Mouse (Mus musculus): ENCODE data around the gene Camk1. TPM values are rescaled to one million over a fixed set of nuclear protein-coding genes. Genes with fewer than 3 reads are reported as not detected.

Gene Camk1
- 100 to 1,000 TPM in 3 of 4 experiments, 10 to 100 TPM in 1; 82.6 to 107 (median 104) TPM for total RNA-seq (2022)

DNA sequence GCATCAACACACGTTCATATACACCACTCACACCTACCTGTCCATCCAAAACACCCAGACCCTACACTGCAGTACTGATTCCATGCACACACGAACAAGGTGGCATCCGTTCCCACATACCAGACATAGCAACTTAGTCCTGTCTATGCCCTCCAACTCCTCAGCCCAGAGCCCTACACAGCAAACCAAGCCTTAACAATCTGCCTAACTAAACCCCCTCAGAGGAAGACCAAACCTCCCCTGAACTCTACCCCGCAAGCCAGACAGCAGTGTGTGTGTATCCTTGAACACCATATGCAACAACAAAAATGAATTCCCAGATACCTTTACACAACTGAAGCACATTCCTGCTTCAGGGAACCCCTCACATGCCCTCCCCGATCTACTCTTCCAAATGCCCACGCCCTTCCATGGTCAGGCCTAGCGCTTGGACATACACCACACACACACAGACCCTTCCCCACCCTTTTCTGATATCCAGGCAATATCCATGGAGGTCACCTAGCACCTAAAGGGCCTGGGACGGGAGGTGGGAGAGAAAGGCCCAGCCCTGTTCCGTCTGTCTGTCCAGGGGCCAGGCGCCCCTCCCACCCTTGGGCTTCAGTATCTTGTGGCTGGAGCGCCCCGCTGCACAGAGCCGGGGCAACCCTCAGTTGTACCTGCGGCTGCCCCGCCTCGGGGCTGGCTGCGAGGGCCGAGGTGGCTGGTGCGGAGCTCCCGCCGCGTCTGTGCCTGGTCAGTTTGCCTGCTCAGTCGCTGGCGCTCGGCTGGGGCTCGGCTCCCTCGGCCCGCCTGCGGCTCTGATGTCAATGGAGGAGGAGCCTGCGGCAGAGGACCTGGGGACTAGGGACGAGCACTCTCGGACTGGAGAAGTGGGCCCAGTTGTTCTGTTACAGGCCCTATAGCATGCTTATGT, at the start of gene Camk1:
Camk1 (minus strand) TSS at position 808 of the 916 bp plus-strand sequence.
- peak; percentile 55 to 69 for DNase-seq (ENCODE audit: low spot score in 2 of 2)

DNA sequence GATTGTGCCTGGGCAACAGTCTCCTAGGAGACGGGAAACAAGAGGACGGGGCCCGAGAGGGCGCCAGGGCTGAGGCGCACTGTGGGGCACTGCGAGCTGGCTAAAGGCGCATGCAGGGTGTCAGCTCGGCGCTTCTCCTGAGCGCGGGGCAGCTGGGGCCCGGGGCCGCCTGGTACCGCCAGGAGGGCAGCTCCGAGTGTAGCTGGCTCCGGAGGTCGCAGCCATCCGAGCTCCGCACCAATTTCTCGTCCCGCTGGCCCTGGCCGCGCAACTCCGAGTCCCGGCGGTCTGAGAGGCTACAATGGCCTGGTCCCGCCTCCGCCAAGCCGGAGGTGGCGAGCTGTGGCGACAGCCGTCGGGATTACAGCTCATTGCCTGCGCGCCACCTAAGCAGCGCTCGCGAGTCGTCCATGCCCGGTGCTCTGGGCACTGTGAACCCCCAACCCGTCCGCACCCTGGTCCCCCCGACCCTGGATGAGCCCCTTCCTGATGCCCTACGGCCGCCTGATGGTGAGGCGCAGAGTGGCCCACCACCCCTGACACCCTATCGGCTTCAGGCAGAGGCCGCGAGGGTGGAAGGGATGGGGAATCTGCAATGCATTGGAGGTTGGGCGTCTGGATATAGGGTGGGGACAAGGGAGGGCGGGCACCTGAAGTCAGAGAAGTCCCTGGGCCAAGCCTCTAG, 48.7 kb upstream of the Camk1 start:
- DNase-seq (ENCODE audit: low spot score in 2 of 2), result peak in 1 of 2 experiments; percentile 39

DNA sequence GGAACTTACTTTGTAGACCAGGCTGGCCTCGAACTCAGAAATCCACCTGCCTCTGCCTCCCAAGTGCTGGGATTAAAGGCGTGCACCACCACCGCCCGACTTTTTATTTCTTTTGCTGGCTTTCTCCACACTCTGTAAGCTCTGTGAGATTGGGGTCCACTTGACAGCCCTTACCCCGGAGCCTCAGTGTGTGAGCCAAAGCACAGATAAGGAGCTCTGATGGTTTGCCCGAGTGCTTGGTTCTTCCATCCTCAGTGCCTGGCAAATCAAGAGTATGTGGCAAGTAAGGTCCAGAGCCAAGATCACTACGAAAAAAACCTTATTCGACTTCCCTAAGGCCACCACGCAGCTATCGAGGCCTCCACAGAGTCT, 48.2 kb upstream of the Camk1 start:
- DNase-seq (ENCODE audit: low spot score in 2 of 2), result no peak

DNA sequence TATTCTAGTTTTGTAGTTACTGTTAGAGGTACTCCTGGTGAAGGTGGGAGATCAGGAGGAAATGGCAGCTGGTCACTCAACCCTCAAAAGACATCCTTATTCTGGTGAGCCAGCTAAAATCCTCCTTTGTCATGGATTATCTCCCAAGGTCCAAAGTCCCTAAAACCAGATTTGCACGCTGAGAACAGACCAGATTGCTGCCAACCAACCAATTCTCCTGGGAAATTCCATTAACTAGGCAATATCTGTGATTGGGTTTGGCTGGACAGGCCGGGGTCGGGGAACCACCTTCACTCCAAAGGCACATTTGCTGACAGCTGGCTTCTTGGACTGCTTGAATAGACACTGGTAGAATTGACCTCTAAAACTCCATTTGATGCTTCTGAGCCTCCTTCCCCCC, 46.9 kb upstream of the Camk1 start:
- DNase-seq (ENCODE audit: low spot score in 2 of 2), result no peak

DNA sequence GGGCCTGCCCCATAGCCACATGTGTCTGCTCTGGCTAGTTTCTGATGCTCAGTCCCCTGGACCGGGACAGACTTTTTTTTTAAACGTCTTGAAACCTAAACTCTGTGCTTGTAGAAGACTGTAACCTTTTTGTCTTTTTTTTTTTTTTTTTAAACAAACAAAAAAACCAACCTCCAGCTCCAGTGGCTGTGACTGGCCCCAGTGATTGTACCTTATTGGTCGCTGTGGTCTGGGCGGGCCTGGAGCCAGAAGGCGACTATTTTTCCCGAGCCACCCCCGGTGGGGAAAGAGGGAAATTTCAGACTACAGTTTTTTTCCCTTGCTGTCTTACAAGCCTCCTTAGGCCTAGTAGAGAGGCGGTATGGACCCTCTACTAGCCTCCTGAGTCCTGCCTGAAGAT, 45.2 kb upstream of the Camk1 start, which contains the start of gene Ttll3:
Ttll3 (plus strand) TSS at position 301 of the 400 bp plus-strand sequence.
- no peak for DNase-seq (ENCODE audit: low spot score in 2 of 2)

DNA sequence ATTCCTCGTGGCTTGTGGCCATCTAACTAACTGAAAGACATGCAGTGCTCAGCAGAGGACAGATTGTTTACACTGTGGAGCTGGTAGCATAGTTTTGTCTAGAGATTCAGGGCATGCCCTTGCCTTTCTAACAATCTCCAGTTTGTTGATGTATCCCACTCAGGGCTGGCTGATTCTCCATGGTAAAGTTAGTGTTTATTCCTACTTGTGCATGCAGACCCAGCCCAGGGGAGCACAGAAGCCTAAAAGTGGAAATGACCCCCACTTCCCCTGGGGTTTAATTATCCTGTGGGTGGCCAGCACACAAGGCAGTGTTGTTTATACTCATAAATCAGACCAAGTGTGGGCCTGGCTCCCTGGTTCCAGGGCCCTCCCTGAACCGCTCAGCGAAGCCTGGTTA, 42.2 kb upstream of the Camk1 start:
- DNase-seq (ENCODE audit: low spot score in 2 of 2), result no peak

DNA sequence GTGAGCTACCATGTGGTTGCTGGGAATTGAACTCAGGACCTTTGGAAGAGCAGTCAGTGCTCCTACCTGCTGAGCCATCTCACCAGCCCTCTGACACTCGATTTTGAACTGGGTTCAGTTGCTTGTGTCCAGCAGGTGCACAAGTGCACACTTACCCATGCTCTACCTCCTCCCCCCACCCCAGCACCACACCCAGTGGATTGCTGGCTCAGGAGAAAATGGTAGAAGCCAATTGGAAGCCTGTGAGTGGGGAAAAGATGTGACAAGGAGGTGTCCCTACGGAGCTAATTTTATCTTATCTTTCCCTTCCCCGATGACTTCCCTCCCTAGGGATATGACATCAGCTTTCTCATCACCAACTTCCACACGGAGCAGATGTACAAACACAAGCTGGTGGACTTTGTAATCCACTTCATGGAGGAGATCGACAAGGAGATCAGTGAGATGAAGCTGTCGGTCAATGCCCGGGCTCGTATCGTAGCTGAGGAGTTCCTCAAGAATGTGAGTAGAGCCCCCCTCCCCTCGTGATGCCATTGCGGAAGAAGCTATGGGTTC, 41.5 kb upstream of the Camk1 start:
- DNase-seq (ENCODE audit: low spot score in 2 of 2), result no peak

DNA sequence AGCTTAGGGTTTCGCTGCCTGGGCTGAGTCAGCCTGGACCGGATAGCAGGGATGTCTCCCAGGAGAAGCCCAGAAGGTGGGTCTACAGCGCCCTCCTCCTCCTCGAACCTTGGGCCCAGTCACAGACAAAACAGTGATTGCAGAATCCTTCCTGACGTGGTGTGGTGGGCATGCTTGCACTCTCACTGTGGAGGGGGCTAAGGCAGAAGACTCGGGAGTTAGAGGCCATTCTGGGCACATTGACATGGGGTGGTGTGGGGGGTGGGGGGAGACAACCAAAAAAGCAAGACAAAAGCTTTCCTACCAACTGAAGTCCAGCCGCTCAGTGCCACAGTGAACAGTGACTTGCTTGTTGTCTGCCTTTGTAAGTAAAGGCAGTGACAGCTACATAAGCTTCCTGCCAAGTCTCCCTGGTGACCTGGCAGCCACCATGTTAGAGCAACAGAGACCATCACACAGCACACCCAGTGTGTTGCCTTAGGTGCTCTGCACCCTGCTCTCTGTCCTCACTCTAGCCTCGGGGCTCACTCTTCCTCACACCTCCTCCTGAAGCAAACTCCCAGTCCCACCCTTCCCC, 40.7 kb upstream of the Camk1 start:
- DNase-seq (ENCODE audit: low spot score in 2 of 2), result peak in 1 of 2 experiments; percentile 51

DNA sequence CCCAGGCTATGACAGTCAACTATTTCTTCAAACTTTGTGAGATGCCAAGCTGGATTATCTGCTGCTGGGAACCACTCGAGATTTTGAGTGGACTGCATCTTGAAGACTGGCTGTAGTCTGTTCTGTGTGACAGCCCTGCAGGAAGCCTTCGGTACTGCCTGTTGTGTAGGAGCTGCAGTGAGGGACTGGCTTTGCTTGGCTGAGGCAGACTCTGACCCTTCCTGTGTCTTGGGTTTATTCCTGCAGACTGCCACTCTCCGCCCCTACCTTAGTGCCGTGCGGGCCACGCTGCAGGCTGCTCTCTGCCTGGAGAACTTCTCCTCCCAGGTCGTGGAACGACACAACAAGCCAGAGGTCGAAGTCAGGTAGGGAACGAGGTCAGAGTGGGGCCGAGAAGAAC, 36.7 kb upstream of the Camk1 start:
- DNase-seq (ENCODE audit: low spot score in 2 of 2), result no peak

DNA sequence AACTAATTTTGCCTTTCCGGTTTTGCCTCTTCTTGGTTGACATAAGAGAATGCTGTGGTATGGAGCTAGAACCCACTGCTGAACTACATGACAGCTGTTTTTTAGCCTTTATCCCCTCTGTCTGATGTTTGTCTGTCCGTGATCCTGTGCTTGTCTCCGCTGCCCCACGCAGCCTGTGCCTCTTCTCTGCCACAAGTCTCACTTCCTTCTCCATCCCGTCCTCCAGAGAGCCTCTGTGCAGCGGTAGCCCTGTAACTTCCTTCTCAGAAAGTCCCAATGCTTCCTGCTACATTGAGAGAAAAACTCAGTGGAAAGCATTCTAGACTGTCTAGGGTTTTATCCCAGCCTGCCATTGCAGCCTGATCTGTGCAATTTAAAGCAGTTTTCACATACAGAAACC, 35.5 kb upstream of the Camk1 start:
- no peak for DNase-seq (ENCODE audit: low spot score in 2 of 2)

DNA sequence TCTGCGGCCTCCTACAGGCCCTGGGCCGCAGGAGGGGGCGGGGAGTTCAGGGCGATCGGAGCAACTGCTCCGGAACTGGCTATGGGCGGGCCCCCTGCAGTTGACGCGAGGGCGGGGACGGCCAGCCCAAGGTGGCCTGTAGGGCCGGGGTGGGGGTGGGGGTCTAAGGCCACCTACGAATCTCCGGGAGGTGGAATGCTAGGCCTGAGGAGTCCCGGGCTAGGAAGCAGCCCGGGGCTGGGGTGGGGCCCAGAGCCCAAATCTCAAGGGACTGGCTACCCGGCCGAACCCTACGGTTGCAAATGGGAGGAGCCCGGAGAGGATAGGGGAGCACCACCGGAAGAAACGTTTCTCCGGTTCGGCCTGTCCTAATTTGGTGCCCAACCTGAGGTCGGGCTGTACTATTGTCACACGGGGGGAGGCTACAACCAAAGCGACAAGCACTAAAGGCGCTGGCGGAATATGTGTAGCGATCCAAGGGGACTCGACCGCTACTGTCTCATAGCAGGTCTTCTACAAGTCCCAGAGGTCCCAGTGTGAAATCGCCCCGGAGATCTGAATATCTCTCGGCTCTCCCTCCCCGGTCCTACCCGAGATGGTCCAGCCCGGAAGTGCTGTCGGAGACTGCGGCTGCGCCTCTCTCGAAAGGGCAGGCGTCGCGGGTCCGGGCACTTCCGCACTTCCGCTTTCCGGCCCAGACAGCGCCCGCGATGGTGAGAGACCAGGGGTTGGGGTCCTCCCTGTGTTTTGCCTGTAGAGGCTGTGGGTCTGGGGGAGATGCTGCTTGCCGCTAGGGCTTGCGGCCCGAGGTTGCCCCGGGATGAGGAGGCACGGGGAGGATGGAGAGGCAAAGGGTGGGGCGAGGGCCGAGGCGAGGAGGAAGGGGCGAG, 34.0 kb upstream of the Camk1 start, which contains the start of the genes Tada3 and Arpc4:
Tada3 (minus strand) TSS at position 388 of the 890 bp plus-strand sequence.
Arpc4 (plus strand) TSS at position 620 of the 890 bp plus-strand sequence.
- peak; percentile 84 to 88 for DNase-seq (ENCODE audit: low spot score in 2 of 2)

DNA sequence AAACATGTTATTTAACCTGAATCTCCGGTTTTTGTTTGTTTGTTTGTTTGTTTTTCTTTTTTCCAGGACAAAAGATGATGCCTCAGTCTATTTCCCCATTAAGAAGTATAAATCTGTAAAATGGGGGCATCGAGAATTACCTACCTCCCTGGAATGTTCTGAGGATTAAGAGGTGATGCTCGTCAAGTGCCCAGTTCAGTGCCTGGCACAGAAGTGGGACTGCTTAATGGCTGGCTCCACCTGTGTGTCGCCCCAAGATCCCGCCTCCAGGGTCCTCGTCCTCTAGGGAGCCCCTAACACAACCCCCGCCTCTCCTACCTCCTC, 33.4 kb upstream of the Camk1 start:
- DNase-seq (ENCODE audit: low spot score in 2 of 2), result no peak

DNA sequence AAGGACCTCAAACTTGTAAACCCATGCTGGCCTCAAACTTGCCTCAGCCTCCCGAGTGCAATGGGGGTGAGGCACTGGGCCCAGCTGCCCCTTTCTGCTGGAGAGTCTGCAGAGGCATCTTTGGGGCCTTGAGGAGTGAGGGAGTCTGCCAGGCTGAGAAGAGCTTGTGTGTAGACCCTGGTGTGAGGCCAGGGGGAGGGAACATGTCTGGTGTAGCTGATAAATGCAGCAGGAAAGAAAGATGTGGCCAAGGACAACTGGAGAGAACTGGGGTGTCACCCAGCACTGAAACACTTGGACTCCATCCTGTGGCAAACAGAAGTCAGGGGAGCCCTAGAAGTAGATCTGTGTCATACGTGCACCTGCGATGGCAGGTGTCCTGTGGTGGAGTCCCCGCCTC, 29.7 kb upstream of the Camk1 start:
- no peak for DNase-seq (ENCODE audit: low spot score in 2 of 2)

DNA sequence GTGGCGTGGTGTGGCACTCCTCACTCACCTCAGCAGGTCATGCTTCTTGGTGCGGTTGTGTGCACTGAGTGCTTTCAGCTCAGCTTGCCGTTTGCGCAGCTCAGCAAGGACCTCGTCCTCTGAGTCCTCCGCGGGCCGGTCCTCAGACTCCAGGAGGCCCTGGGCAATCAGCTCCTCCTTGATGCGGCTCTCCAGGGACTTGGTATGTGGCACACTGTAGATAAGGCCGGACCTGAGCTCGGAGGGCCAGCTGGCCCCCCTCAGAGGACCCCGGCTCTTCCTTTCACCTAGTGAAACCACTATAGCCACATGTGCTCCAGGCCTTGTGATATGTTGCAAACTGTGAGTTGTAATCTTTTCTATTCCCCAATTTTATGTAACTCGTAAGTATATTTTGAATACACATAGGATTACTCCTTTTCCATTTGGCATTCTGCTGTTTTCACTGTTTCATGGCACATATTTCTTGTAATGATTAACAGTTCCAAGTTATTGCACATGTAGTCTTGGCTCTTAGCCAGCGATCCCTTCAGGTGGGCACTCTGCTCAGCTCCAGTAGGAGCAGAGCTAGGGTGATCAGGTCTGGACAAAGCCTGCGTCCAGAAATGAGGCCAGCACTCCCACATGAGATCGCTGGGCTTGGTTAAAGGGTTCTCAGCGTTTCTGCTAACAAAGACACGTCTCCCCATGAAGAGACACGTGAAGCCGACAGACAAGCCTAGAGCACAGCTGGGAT, 26.6 kb upstream of the Camk1 start:
- no peak for DNase-seq (ENCODE audit: low spot score in 2 of 2)

DNA sequence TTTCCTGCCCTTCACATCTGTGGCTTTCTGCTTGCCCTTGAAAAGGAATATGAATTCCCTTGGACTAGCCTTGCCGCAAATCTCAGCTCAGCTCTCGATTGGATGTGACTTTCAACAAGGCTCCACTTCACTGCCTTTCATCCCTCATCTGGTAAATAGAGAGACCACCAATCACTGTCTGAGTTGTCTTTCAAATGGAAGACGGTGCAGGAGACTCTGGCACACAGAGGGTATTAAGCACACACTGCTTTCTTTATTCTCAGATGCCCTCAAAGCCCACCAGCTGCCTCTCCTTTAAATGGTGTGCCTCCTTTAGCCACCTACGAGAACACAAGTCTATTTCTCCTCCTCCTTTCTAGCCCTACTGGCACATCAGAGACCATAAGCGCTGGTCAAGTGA, 24.8 kb upstream of the Camk1 start:
- DNase-seq (ENCODE audit: low spot score in 2 of 2), result no peak

DNA sequence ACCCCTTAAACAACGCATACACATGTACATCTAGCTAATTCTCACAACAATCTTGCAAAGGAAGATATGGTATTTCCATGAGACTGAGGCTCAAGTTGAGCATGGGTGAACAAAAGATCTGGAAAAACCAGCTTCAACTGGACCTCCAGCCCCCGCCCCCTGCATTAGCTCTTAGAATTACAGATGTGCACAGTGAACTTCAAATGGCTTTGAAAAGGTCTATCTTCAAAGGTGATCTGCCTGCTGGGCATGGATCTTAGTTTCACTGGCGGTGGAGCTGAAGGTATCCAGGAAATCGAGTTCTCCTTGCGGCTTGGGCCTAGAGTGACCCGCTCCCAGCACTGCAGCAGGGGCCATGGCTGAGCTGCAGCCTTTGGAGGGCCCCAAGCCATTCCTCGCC, 24.3 kb upstream of the Camk1 start:
- no peak for DNase-seq (ENCODE audit: low spot score in 2 of 2)

DNA sequence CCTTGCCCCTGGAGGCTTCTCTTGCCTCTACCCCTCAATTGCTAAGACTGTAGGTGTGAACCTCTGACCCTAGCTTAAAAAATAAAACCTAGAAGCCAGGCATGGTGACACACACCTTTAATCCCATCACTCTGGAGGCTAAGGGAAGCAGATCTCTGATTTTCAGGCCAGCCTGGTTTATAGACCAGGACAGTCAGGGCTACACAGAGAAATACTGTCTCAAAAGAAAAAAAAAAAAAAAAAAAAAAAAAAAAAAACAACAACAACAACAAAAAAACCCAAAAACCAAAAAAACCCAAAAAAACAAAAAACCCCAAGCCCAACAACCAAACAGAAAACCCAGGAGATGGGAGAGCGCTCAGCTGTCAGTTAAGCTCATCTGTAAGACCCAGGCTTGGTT, 23.8 kb upstream of the Camk1 start:
- DNase-seq (ENCODE audit: low spot score in 2 of 2), result no peak

DNA sequence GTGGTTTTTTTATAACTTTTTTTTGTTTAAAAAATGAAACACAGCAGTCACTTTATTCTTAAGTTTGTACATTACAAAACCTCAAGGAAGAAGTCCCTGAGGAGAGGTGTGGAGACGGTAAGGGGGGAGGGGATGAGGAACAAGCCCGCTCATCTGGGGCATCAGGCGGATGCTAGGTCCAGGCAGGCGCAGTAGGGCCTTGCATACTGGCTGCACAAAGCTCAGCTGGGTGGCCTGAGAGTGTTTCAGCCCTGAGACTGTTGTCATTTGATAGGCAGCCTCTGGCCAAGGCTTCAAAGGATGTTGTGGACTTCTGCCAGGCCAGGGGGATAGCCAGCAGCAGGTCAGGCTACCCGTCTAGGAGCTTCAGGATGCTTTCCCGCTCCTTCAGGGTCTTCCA, 22.9 kb upstream of the Camk1 start:
- no peak for DNase-seq (ENCODE audit: low spot score in 2 of 2)

DNA sequence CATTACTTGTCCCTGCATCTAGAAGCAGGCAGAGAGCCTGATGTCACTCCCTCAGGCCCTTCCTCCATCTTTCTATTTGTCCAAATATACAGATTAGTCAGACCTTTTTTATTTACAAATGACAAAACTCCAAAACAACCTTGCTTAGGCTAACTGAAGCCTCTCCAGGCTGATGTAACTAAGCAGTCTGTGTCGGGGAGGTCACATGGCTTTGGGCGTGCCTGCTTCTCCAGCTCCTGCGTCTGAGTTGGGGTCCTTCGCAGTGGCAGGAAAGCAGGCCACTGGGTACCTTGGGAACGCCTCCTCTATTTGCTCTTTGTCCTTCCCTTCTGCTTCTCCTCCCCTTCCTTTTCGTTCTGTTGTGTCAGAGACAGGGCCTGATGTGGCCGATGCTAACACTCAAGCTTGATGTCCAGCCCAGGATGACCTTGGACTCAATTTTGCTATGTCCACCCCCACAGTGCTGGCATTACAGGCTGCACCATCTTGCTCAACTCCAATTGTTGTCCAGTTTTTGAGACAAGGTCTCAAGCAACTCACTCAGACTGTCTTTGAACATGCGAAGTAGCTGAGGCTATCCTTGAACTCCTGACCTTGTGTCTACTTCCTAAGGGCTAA, 20.8 kb upstream of the Camk1 start:
- no peak for DNase-seq (ENCODE audit: low spot score in 2 of 2)

DNA sequence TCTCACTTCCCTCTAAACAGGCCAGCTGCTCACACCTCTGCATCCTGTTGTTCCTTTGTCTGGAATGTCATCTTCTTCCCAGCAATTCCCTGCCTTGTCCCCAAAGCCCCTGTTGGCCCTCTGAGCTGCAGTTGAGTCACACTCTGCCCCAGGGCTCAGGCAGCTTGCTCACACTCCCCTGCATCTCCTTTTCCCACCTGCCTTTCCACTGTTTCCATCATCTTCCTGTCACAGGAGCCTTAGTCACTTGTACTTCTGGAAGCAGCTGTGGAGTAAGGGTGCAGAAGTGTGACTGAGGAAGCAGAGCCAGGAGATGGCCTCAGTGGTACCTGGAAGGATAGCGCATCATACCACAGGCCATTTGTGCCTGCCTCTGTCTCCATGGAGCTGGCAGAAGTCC, 18.5 kb upstream of the Camk1 start:
- DNase-seq (ENCODE audit: low spot score in 2 of 2), result no peak

Data from left cerebral cortex, adult 8-10 months (tissue).